Mouse (Mus musculus) heart, embryonic 12.5 days (tissue): ENCODE results near the gene Bend3. TPM values are rescaled to one million over a fixed set of nuclear protein-coding genes. Genes with fewer than 3 reads are reported as not detected.

Experiments used
- ATAC-seq: fragments of 200-750 bp; cut with Nextera tagmentation; 2 replicates; pipeline ENCODE4 v1.8.0; 2017; ENCODE audit warnings: moderate TSS enrichment, moderate library complexity; ENCODE audit not compliant: insufficient number of reproducible peaks, low FRiP score
- H3K27ac ChIP-seq: fragments of 300-500 bp; sonication (generic); 2 replicates; pipeline ENCODE4 v1.5.1; 2016; ENCODE audit warnings: mild to moderate bottlenecking, moderate library complexity; ENCODE audit not compliant: poor library complexity, severe bottlenecking
- H3K27me3 ChIP-seq: fragments of 300-500 bp; sonication (generic); replicated peaks from 2 replicates; pipeline ENCODE4 v1.6.1; 2016; ENCODE audit warnings: mild to moderate bottlenecking, moderate library complexity
- H3K36me3 ChIP-seq: fragments of 300-500 bp; sonication (generic); 2 replicates; pipeline ENCODE4 v1.6.1; 2016; ENCODE audit warnings: mild to moderate bottlenecking, moderate library complexity
- H3K4me1 ChIP-seq: fragments of 300-500 bp; sonication (generic); replicated peaks from 2 replicates; pipeline ENCODE4 v1.6.1; 2016; ENCODE audit warnings: mild to moderate bottlenecking
- H3K4me2 ChIP-seq: fragments of 300-500 bp; sonication (generic); 2 replicates; pipeline ENCODE4 v1.6.1; 2016; ENCODE audit warnings: mild to moderate bottlenecking, moderate library complexity
- H3K4me3 ChIP-seq: fragments of 300-500 bp; sonication (generic); 2 replicates; pipeline ENCODE4 v1.5.1; 2016; ENCODE audit warnings: mild to moderate bottlenecking
- H3K9ac ChIP-seq: fragments of 300-500 bp; sonication (generic); 2 replicates; pipeline ENCODE4 v1.6.1; 2016; ENCODE audit warnings: mild to moderate bottlenecking, moderate library complexity
- H3K9me3 ChIP-seq: fragments of 300-500 bp; sonication (generic); replicated peaks from 2 replicates; pipeline ENCODE4 v1.6.1; 2016; ENCODE audit warnings: mild to moderate bottlenecking, moderate library complexity
- WGBS: fragments of 180-500 bp; shearing (Covaris S2); methylation state at CpG from one replicate; pipeline ENCODE4 v1.1.7; 2016; 5-methylcytosine and 5-hydroxymethylcytosine counted together
- polyA plus RNA-seq: library from polyadenylated mRNA; unstranded; fragments of >200 nt; fragmentation: Nextera tagmentation; extraction: Ambion mirVana; gene quantifications from 2 replicates; pipeline ENCODE4 v1.2.1, GENCODE M21; 2016

The Bend3 gene
- polyA plus RNA-seq, 1 experiment from 2014 or later: 6.0 TPM

- Histone ChIP-seq H3K4me1 (no peaks in the 10 kb centered on the region), H3K4me3 (no peak overlapping the region), H3K27me3 (no peaks in the 10 kb centered on the region), H3K27ac (no peak overlapping the region), H3K36me3 (no peaks in the 10 kb centered on the region), H3K9me3 (no peaks in the 10 kb centered on the region), H3K4me2 (no peak overlapping the region), H3K9ac (no peak overlapping the region)
- 27% methylated on average over 2 of the region's 2 CpGs for WGBS
- ATAC-seq: no peak
Observed at GRCm38 (mm10) chr10:43560765-43561164, 82.1 kb downstream of the Bend3 start.

- no peak overlapping the region for H3K27ac ChIP-seq
Observed at GRCm38 (mm10) chr10:43561311-43561710, 82.7 kb downstream of the Bend3 start.

More at GRCm38 (mm10) chr10:43561311-43561710, 82.7 kb downstream of the Bend3 start:
- H3K27me3 ChIP-seq: no peaks in the 10 kb centered on the region
- no peaks in the 10 kb centered on the region for H3K4me1 ChIP-seq
- H3K36me3 ChIP-seq: no peaks in the 10 kb centered on the region
- ATAC-seq: no peak
- 83% methylated on average over 2 of the region's 2 CpGs for WGBS
- no peak overlapping the region for H3K9ac ChIP-seq
- H3K4me3 ChIP-seq: no peak overlapping the region
- H3K4me2 ChIP-seq: no peak overlapping the region
- no peaks in the 10 kb centered on the region for H3K9me3 ChIP-seq

Other genes starting within 250 kb of the Bend3 start
- gene Gm9803, start 45.3 kb downstream of the Bend3 start, polyA plus RNA-seq: 8.2 and 15.3 TPM in 2 replicates
- 81.8 and 91.2 TPM in 2 replicates for gene 1700021F05Rik, start 62.2 kb downstream of the Bend3 start, polyA plus RNA-seq
- 89.2 and 91.1 TPM in 2 replicates for gene Cd24a, start 99.5 kb downstream of the Bend3 start, polyA plus RNA-seq